Mouse (Mus musculus): ENCODE results near the gene Gm9972. TPM values are rescaled to one million over a fixed set of nuclear protein-coding genes. Genes with fewer than 3 reads are reported as not detected.

Gm9972 gene
- 0.08 TPM in 1 of 2 replicates, not detected in the other for polyA plus RNA-seq (2012; rRNA removed)

DNA sequence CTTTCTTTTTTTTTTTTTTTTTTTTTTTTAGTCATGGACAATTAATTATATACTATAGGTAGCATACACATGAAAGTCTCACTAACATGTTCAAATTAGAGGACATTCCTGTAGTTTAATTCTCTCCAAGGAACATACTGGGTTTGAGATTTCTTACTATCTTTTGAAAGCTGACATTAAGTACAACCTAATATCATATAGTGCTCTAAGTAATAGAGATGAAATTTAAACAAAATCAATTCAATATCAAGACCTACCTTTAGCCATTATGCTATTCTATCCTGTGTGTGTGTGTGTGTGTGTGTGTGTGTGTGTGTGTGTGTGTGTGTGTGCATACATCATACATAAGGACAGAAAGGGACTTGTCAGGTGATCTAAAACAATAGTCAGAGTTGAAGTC, at the start of gene Gm9972:
TSS of gene Gm9972 (plus strand) at position 301 of the 400 bp plus-strand sequence.
- H3K27ac ChIP-seq (ENCODE audit: insufficient read depth, low read length): no peak within 1 kb of the TSS
- TF ChIP-seq POLR2A (IDR thresholded peaks at IDR 0.05; ENCODE audit: extremely low read depth, insufficient read depth, low read length): no peak
- TF ChIP-seq CTCF (IDR thresholded peaks at IDR 0.05; ENCODE audit: extremely low read depth, insufficient read depth, low read length): no peak
- no peaks in the 10 kb centered on the region; the same call in 1 of the 2 replicates for H3K4me1 ChIP-seq (ENCODE audit: control insufficient read depth, insufficient read depth, low read length)
- H3K4me3 ChIP-seq (ENCODE audit: insufficient read depth, low read length): no peak within 1 kb of the TSS

- TF ChIP-seq CTCF (IDR thresholded peaks at IDR 0.05; ENCODE audit: extremely low read depth, insufficient read depth, low read length): peak; percentile 62
- no peak for TF ChIP-seq POLR2A (IDR thresholded peaks at IDR 0.05; ENCODE audit: extremely low read depth, insufficient read depth, low read length)
- H3K4me1 ChIP-seq (ENCODE audit: control insufficient read depth, insufficient read depth, low read length): no peaks in the 10 kb centered on the region
- H3K4me3 ChIP-seq (ENCODE audit: insufficient read depth, low read length): no peak overlapping the region
- no peak overlapping the region for H3K27ac ChIP-seq (ENCODE audit: insufficient read depth, low read length)
Observed at GRCm38 (mm10) chr11:42999188-42999587, 36.4 kb upstream of the Gm9972 start.

DNA sequence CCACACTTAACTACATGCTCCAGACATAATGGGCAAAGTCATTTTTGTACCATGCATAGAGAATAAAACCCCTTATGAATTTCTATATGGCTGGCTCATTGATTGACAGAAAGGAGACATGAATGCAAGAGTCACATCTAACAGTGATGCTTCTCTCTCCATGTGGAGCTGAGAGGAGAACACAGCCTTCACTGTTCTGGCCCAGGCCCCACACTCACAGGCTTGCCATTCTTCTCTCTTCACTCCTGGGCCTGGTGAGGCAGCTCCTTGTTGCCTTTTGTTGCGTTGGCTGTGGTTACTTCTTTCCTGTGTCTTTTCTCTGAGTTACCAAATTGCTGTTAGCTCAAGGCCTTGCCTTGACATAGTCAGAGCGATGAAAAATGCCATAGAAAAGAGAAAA, 23.6 kb upstream of the Gm9972 start:
- no peak overlapping the region for H3K4me3 ChIP-seq (ENCODE audit: insufficient read depth, low read length)

DNA sequence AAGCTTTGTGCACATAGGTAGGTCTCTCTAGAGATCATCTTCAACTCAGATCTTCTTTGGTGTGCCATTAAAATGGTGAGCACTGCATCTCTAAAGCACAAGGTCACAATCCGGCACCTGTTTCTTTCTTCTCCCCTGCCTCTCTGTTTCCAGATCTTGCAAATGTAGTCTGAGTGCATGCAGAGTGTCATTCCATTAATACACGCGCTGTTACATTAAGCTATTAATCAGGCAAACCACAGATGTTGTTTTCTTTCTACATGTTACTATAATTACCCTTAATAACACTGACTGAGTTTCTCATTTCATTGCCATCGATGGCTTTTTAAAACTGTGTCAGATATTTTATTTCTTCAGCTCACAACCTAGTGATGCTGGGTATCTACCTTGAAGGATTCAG, 22.6 kb upstream of the Gm9972 start:
- Histone ChIP-seq H3K4me3 (ENCODE audit: insufficient read depth, low read length) (no peak overlapping the region), H3K4me1 (ENCODE audit: control insufficient read depth, insufficient read depth, low read length) (no peaks in the 10 kb centered on the region), H3K27ac (ENCODE audit: insufficient read depth, low read length) (no peak overlapping the region)
- TF ChIP-seq CTCF (IDR thresholded peaks at IDR 0.05; ENCODE audit: extremely low read depth, insufficient read depth, low read length): no peak
- TF ChIP-seq POLR2A (IDR thresholded peaks at IDR 0.05; ENCODE audit: extremely low read depth, insufficient read depth, low read length): no peak

More for the DNA sequence above, 23.6 kb upstream of the Gm9972 start:
- TF ChIP-seq CTCF (IDR thresholded peaks at IDR 0.05; ENCODE audit: extremely low read depth, insufficient read depth, low read length): no peak
- no peak for TF ChIP-seq POLR2A (IDR thresholded peaks at IDR 0.05; ENCODE audit: extremely low read depth, insufficient read depth, low read length)
- Histone ChIP-seq H3K27ac (ENCODE audit: insufficient read depth, low read length) (no peak overlapping the region; the same call in 1 of the 2 replicates), H3K4me1 (ENCODE audit: control insufficient read depth, insufficient read depth, low read length) (no peaks in the 10 kb centered on the region)

DNA sequence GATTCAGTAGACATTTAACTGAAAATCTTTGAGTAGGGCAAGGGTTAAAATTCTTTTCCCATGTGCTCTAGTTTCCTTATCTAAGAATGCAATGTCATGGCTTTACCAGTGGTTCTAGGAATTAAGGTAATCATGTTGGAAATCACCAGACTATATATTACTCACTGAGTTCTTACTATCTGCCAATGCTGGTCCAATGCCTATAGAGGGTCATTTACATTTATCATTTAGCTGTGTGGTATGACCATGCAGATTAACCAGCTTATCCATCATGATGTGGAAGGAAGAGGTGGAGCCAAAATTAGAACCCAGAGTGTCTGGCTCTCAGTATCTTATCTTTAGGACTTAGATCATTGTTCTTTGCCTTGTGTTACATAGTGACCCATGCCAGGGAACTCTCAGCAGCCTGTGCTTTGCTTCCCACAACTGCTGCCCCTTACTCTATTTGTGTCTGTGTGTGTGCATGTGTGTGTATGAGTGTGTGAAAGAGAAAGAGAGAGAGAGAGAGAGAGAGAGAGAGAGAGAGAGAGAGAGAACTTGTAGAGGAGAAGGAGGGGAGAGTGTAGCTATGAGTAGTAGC, 12.3 kb upstream of the Gm9972 start:
- no peak overlapping the region for H3K4me3 ChIP-seq (ENCODE audit: insufficient read depth, low read length)
- no peak overlapping the region for H3K27ac ChIP-seq (ENCODE audit: insufficient read depth, low read length)
- TF ChIP-seq CTCF (IDR thresholded peaks at IDR 0.05; ENCODE audit: extremely low read depth, insufficient read depth, low read length) (no peak), POLR2A (IDR thresholded peaks at IDR 0.05; ENCODE audit: extremely low read depth, insufficient read depth, low read length) (no peak)
- H3K4me1 ChIP-seq (ENCODE audit: control insufficient read depth, insufficient read depth, low read length): no peaks in the 10 kb centered on the region

- H3K27ac ChIP-seq (ENCODE audit: insufficient read depth, low read length): no peak overlapping the region
Observed at GRCm38 (mm10) chr11:43029813-43030212, 5.7 kb upstream of the Gm9972 start.

DNA sequence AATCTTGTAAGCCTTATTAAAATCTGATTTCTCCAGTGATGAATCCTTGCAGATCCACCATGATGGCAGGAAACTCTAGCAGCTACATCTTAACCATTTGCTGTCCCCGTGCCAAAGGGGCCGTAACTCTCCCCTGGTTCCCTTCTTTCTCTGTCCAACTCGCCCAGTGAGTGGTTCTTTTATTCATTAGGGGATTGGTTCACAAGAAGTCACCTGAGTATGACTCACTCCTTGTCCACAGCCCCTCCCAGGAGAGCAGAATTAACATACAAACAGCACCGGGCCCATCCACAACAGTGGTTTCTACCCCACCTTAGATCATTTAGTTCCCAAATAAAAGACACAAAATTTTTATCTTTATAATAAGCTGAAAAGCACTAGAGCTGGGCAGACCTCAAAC, 3.4 kb upstream of the Gm9972 start:
- Histone ChIP-seq H3K4me1 (ENCODE audit: control insufficient read depth, insufficient read depth, low read length) (no peaks in the 10 kb centered on the region), H3K4me3 (ENCODE audit: insufficient read depth, low read length) (no peak overlapping the region), H3K27ac (ENCODE audit: insufficient read depth, low read length) (no peak overlapping the region)
- TF ChIP-seq CTCF (IDR thresholded peaks at IDR 0.05; ENCODE audit: extremely low read depth, insufficient read depth, low read length) (no peak), POLR2A (IDR thresholded peaks at IDR 0.05; ENCODE audit: extremely low read depth, insufficient read depth, low read length) (no peak)

More at GRCm38 (mm10) chr11:43029813-43030212, 5.7 kb upstream of the Gm9972 start:
- TF ChIP-seq CTCF (IDR thresholded peaks at IDR 0.05; ENCODE audit: extremely low read depth, insufficient read depth, low read length) (no peak), POLR2A (IDR thresholded peaks at IDR 0.05; ENCODE audit: extremely low read depth, insufficient read depth, low read length) (no peak)
- H3K4me3 ChIP-seq (ENCODE audit: insufficient read depth, low read length): no peak overlapping the region
- H3K4me1 ChIP-seq (ENCODE audit: control insufficient read depth, insufficient read depth, low read length): no peaks in the 10 kb centered on the region

- Histone ChIP-seq H3K27ac (ENCODE audit: insufficient read depth, low read length) (no peak overlapping the region), H3K4me3 (ENCODE audit: insufficient read depth, low read length) (no peak overlapping the region), H3K4me1 (ENCODE audit: control insufficient read depth, insufficient read depth, low read length) (no peaks in the 10 kb centered on the region)
- TF ChIP-seq POLR2A (IDR thresholded peaks at IDR 0.05; ENCODE audit: extremely low read depth, insufficient read depth, low read length) (no peak), CTCF (IDR thresholded peaks at IDR 0.05; ENCODE audit: extremely low read depth, insufficient read depth, low read length) (no peak)
Observed at GRCm38 (mm10) chr11:43045871-43046548, 10.5 kb downstream of the Gm9972 start.

DNA sequence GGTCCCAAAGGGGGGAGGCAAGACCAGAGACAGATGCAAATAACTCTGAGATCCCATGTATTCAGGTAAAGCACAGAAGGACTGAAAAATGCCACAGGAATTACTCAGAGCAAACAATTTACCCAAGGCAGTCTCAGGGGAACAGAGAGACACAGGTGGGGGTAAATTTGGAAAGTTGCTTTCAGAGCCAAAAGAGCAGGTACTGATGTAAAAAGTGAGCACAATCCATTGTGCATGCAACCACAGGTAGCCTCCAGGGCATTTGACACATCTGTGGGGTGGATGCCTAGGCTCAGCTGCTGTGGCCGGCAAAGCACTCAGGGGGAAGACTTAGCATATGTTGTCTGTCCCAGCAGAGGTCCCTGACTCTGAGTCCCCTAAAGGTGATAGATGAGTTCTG, 13.8 kb downstream of the Gm9972 start:
- H3K4me1 ChIP-seq (ENCODE audit: control insufficient read depth, insufficient read depth, low read length): no peaks in the 10 kb centered on the region
- no peak overlapping the region for H3K27ac ChIP-seq (ENCODE audit: insufficient read depth, low read length)
- H3K4me3 ChIP-seq (ENCODE audit: insufficient read depth, low read length): no peak overlapping the region
- TF ChIP-seq CTCF (IDR thresholded peaks at IDR 0.05; ENCODE audit: extremely low read depth, insufficient read depth, low read length): no peak
- no peak for TF ChIP-seq POLR2A (IDR thresholded peaks at IDR 0.05; ENCODE audit: extremely low read depth, insufficient read depth, low read length)

- Histone ChIP-seq H3K4me3 (ENCODE audit: insufficient read depth, low read length) (no peak overlapping the region), H3K4me1 (ENCODE audit: control insufficient read depth, insufficient read depth, low read length) (peaks cover 2% of the 10 kb centered on the region), H3K27ac (ENCODE audit: insufficient read depth, low read length) (no peak overlapping the region)
- TF ChIP-seq POLR2A (IDR thresholded peaks at IDR 0.05; ENCODE audit: extremely low read depth, insufficient read depth, low read length) (no peak), CTCF (IDR thresholded peaks at IDR 0.05; ENCODE audit: extremely low read depth, insufficient read depth, low read length) (no peak)
Observed at GRCm38 (mm10) chr11:43054972-43055371, 19.4 kb downstream of the Gm9972 start.

All from cortical plate, adult 2 months (tissue).